Mouse (Mus musculus): ENCODE measurements around the gene Eif3l.

DNA sequence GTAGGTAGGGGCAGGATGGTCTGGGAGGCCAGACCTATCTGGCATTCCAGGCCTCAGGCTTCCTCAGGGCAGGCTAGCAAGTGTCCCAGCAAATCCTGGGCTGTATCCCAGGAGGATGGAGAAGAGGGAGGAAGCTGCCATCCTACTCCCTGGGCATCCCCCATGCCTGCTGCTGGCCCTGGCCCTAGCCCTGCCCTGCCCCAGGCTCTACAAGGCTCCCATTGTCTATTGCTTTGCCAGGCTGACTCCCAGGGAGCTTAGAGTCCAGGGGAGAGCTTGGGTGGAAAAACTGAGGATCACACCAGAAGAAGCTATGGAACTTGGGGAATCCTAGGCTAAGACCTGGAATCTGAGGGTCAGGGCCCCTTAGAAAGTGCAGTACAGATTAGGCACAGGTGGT lies 26.6 kb downstream of the Eif3l start:
- TF ChIP-seq CTCF (IDR thresholded peaks at IDR 0.05; ENCODE audit: control insufficient read depth, insufficient read depth, low read length) (no peak), POLR2A (IDR thresholded peaks at IDR 0.05; ENCODE audit: borderline replicate concordance, control insufficient read depth, low read depth, low read length) (no peak)

Measured in bone marrow, adult 2 months (tissue).